Mouse (Mus musculus): ENCODE data around the gene Myo1a.
A peak's percentile ranks its signal among the peaks of the same experiment; 100 is the strongest.

- peak; percentile 81 for TF ChIP-seq CTCF (IDR thresholded peaks at IDR 0.05; ENCODE audit: borderline replicate concordance, extremely low read depth, insufficient read depth, insufficient read length)
- TF ChIP-seq POLR2A (IDR thresholded peaks at IDR 0.05; ENCODE audit: borderline replicate concordance, extremely low read depth, insufficient read depth, insufficient read length, poor library complexity, severe bottlenecking), result no peak
Observed at GRCm38 (mm10) chr10:127677591-127678336, 27.2 kb upstream of the Myo1a start.

All from brain, embryonic 14.5 days (tissue).